Mouse (Mus musculus) neural tube, embryonic 15.5 days (tissue): Measurements from ENCODE around the gene Zscan5b. TPM values are rescaled to one million over a fixed set of nuclear protein-coding genes. Genes with fewer than 3 reads are reported as not detected.
"Not testable (repeated sequence)": the region's sequence is repeated elsewhere in the genome, so short reads cannot be mapped to it uniquely, and the experiment has no call there.

Experiments used
- ATAC-seq: fragments of 200-750 bp; cut with Nextera tagmentation; 2 replicates; pipeline ENCODE4 v1.8.0; 2017; ENCODE audit warnings: mild to moderate bottlenecking, moderate TSS enrichment, moderate library complexity; ENCODE audit not compliant: low FRiP score
- H3K27ac ChIP-seq: fragments of 300-500 bp; sonication (generic); replicated peaks from 2 replicates; pipeline ENCODE4 v1.5.1; 2015; ENCODE audit warnings: mild to moderate bottlenecking, inconsistent platforms
- H3K27me3 ChIP-seq: fragments of 300-500 bp; sonication (generic); replicated peaks from 2 replicates; pipeline ENCODE4 v1.6.1; 2015; ENCODE audit warnings: inconsistent platforms
- H3K36me3 ChIP-seq: fragments of 300-500 bp; sonication (generic); 2 replicates; pipeline ENCODE4 v1.6.1; 2015; ENCODE audit warnings: inconsistent platforms
- H3K4me1 ChIP-seq: fragments of 300-500 bp; sonication (generic); 2 replicates; pipeline ENCODE4 v1.6.1; 2015; ENCODE audit warnings: inconsistent platforms
- H3K4me2 ChIP-seq: fragments of 300-500 bp; sonication (generic); 2 replicates; pipeline ENCODE4 v1.6.1; 2015; ENCODE audit warnings: inconsistent platforms, mild to moderate bottlenecking, moderate library complexity
- H3K4me3 ChIP-seq: fragments of 300-500 bp; sonication (generic); replicated peaks from 2 replicates; pipeline ENCODE4 v1.5.1; 2015; ENCODE audit warnings: mild to moderate bottlenecking, inconsistent platforms
- H3K9ac ChIP-seq: fragments of 300-500 bp; sonication (generic); replicated peaks from 2 replicates; pipeline ENCODE4 v1.6.1; 2015; ENCODE audit warnings: mild to moderate bottlenecking, inconsistent platforms
- H3K9me3 ChIP-seq: fragments of 300-500 bp; sonication (generic); replicated peaks from 2 replicates; pipeline ENCODE4 v1.6.1; 2016; ENCODE audit warnings: inconsistent platforms
- WGBS: fragments of 180-500 bp; shearing (Covaris S2); methylation state at CpG from one replicate; pipeline ENCODE4 v1.1.7; 2015; ENCODE audit warnings: mixed read lengths; 5-methylcytosine and 5-hydroxymethylcytosine counted together
- polyA plus RNA-seq: library from polyadenylated mRNA; unstranded; fragments of >200 nt; fragmentation: Nextera tagmentation; extraction: Ambion mirVana; gene quantifications from 2 replicates; pipeline ENCODE4 v1.2.1, GENCODE M21; 2015

Gene Zscan5b
- polyA plus RNA-seq: not detected in 2 replicates

- Histone ChIP-seq H3K9ac (no peak within 1 kb of the TSS), H3K9me3 (no peaks in the 10 kb centered on the region), H3K4me1 (no peaks in the 10 kb centered on the region), H3K27me3 (no peaks in the 10 kb centered on the region), H3K4me2 (no peak within 1 kb of the TSS), H3K27ac (no peak within 1 kb of the TSS), H3K36me3 (no peaks in the 10 kb centered on the region), H3K4me3 (no peak within 1 kb of the TSS)
- ATAC-seq: no peak
- 96% methylated on average over 12 of the region's 12 CpGs for WGBS
These were observed at the start of gene Zscan5b for GRCm38 (mm10) chr7:6221978-6222377. Gene Zscan5b, plus strand, starts transcription at chr7:6222278.

GRCm38 (mm10) chr7:6172674-6173244 is 49.3 kb upstream of the Zscan5b start:
- peak overlapping the region; percentile 89 for H3K4me2 ChIP-seq
- H3K9me3 ChIP-seq: no peaks in the 10 kb centered on the region
- H3K36me3 ChIP-seq: peaks cover 17% of the 10 kb centered on the region; the same call in 1 of the 2 replicates
- peak overlapping the region; percentile 68 for H3K4me3 ChIP-seq
- peaks cover 22% of the 10 kb centered on the region for H3K4me1 ChIP-seq
- H3K27ac ChIP-seq: peak overlapping the region; percentile 92
- peak overlapping the region; percentile 67 for H3K9ac ChIP-seq
- H3K27me3 ChIP-seq: no peaks in the 10 kb centered on the region
- ATAC-seq: peak; percentile 29
- under 1% methylated on average over 27 of the region's 28 CpGs for WGBS

GRCm38 (mm10) chr7:6173872-6174271 is 48.2 kb upstream of the Zscan5b start:
- ATAC-seq: no peak
- H3K36me3 ChIP-seq: peaks cover 21% of the 10 kb centered on the region; the same call in 1 of the 2 replicates
- H3K9ac ChIP-seq: no peak overlapping the region
- 91% methylated on average over 8 of the region's 8 CpGs for WGBS
- H3K9me3 ChIP-seq: no peaks in the 10 kb centered on the region
- H3K4me3 ChIP-seq: 0 out of 2 replicates have a peak overlapping the region, but pooled peaks have one; percentile 1
- H3K4me2 ChIP-seq: peak overlapping the region; percentile 89; the same call in 1 of the 2 replicates
- no peaks in the 10 kb centered on the region for H3K27me3 ChIP-seq
- peaks cover 22% of the 10 kb centered on the region for H3K4me1 ChIP-seq
- H3K27ac ChIP-seq: no peak overlapping the region

GRCm38 (mm10) chr7:6174365-6174987 is 47.6 kb upstream of the Zscan5b start:
- H3K9ac ChIP-seq, ATAC-seq, H3K27me3 ChIP-seq, H3K27ac ChIP-seq, H3K9me3 ChIP-seq, H3K4me2 ChIP-seq, H3K4me3 ChIP-seq: not testable (repeated sequence)
- 90% methylated on average over 9 of the region's 9 CpGs for whole genome bisulfite sequencing
- H3K36me3 ChIP-seq: peaks cover 21% of the 10 kb centered on the region; the same call in 1 of the 2 replicates
- peaks cover 22% of the 10 kb centered on the region for H3K4me1 ChIP-seq

GRCm38 (mm10) chr7:6179013-6179412 is 43.1 kb upstream of the Zscan5b start:
- Histone ChIP-seq H3K9ac (no peak overlapping the region), H3K9me3 (no peaks in the 10 kb centered on the region), H3K4me3 (no peak overlapping the region), H3K36me3 (peaks cover 33% of the 10 kb centered on the region), H3K4me2 (no peak overlapping the region), H3K4me1 (peaks cover 2% of the 10 kb centered on the region; the same call in 1 of the 2 replicates), H3K27me3 (no peaks in the 10 kb centered on the region), H3K27ac (no peak overlapping the region)
- ATAC-seq: no peak

- H3K27me3 ChIP-seq: no peaks in the 10 kb centered on the region
- peaks cover 49% of the 10 kb centered on the region for H3K36me3 ChIP-seq
- H3K4me3 ChIP-seq: no peak overlapping the region
- H3K9me3 ChIP-seq: no peaks in the 10 kb centered on the region
- no peaks in the 10 kb centered on the region for H3K4me1 ChIP-seq
- ATAC-seq: no peak
- no peak overlapping the region for H3K9ac ChIP-seq
- no peak overlapping the region for H3K4me2 ChIP-seq
- no peak overlapping the region for H3K27ac ChIP-seq
These were observed 39.2 kb upstream of the Zscan5b start for GRCm38 (mm10) chr7:6182882-6183281.

GRCm38 (mm10) chr7:6183802-6184201 is 38.3 kb upstream of the Zscan5b start:
- no peak for ATAC-seq
- Histone ChIP-seq H3K9me3 (no peaks in the 10 kb centered on the region), H3K4me2 (no peak overlapping the region), H3K4me1 (no peaks in the 10 kb centered on the region), H3K4me3 (no peak overlapping the region), H3K9ac (no peak overlapping the region), H3K27ac (no peak overlapping the region), H3K36me3 (peaks cover 56% of the 10 kb centered on the region), H3K27me3 (no peaks in the 10 kb centered on the region)
- 95% methylated on average over 19 of the region's 19 CpGs for WGBS

GRCm38 (mm10) chr7:6184521-6184920 is 37.6 kb upstream of the Zscan5b start:
- Histone ChIP-seq H3K4me3 (no peak overlapping the region), H3K4me2 (no peak overlapping the region), H3K36me3 (peaks cover 63% of the 10 kb centered on the region), H3K27me3 (no peaks in the 10 kb centered on the region), H3K9me3 (no peaks in the 10 kb centered on the region), H3K27ac (no peak overlapping the region), H3K4me1 (no peaks in the 10 kb centered on the region), H3K9ac (no peak overlapping the region)
- no peak for ATAC-seq
- WGBS: 92% methylated on average over 8 of the region's 8 CpGs

- H3K36me3 ChIP-seq: peaks cover 72% of the 10 kb centered on the region
- H3K4me2 ChIP-seq: no peak overlapping the region
- no peaks in the 10 kb centered on the region for H3K4me1 ChIP-seq
- 90% methylated on average over 1 of the region's 1 CpGs for WGBS
- no peak overlapping the region for H3K27ac ChIP-seq
- no peaks in the 10 kb centered on the region for H3K27me3 ChIP-seq
- H3K4me3 ChIP-seq: no peak overlapping the region
- no peaks in the 10 kb centered on the region for H3K9me3 ChIP-seq
- ATAC-seq: no peak
- H3K9ac ChIP-seq: no peak overlapping the region
These were observed 36.7 kb upstream of the Zscan5b start for GRCm38 (mm10) chr7:6185391-6185790.

GRCm38 (mm10) chr7:6186176-6186575 is 35.9 kb upstream of the Zscan5b start:
- Histone ChIP-seq H3K36me3 (peaks cover 73% of the 10 kb centered on the region), H3K27me3 (no peaks in the 10 kb centered on the region), H3K4me1 (no peaks in the 10 kb centered on the region), H3K4me3 (no peak overlapping the region), H3K4me2 (no peak overlapping the region), H3K9ac (no peak overlapping the region), H3K9me3 (no peaks in the 10 kb centered on the region), H3K27ac (no peak overlapping the region)
- no peak for ATAC-seq
- WGBS: 94% methylated on average over 2 of the region's 2 CpGs

GRCm38 (mm10) chr7:6186756-6187155 is 35.3 kb upstream of the Zscan5b start:
- H3K9me3 ChIP-seq: no peaks in the 10 kb centered on the region
- H3K9ac ChIP-seq: no peak overlapping the region
- H3K4me2 ChIP-seq: no peak overlapping the region
- no peaks in the 10 kb centered on the region for H3K27me3 ChIP-seq
- no peaks in the 10 kb centered on the region for H3K4me1 ChIP-seq
- no peak for ATAC-seq
- H3K36me3 ChIP-seq: peaks cover 73% of the 10 kb centered on the region
- WGBS: 89% methylated on average over 2 of the region's 2 CpGs
- H3K27ac ChIP-seq: no peak overlapping the region
- H3K4me3 ChIP-seq: no peak overlapping the region

GRCm38 (mm10) chr7:6189542-6189941 is 32.5 kb upstream of the Zscan5b start:
- Histone ChIP-seq H3K4me3 (no peak overlapping the region), H3K9ac (no peak overlapping the region), H3K9me3 (no peaks in the 10 kb centered on the region), H3K36me3 (peaks cover 59% of the 10 kb centered on the region), H3K4me1 (no peaks in the 10 kb centered on the region), H3K4me2 (no peak overlapping the region), H3K27ac (no peak overlapping the region), H3K27me3 (no peaks in the 10 kb centered on the region)
- ATAC-seq: no peak
- WGBS: 47% methylated on average over 45 of the region's 45 CpGs
